Mouse (Mus musculus) cortical plate, adult 2 months (tissue): Measurements from ENCODE around the gene Ogfod2.

Experiments used
- CTCF ChIP-seq: fragments of 200-500 bp; IDR thresholded peaks from 2 replicates; pipeline ENCODE4 v1.5.1; 2011; ENCODE audit warnings: mild to moderate bottlenecking, control low read depth, low read length; ENCODE audit not compliant: insufficient read depth; ENCODE audit errors: extremely low read depth
- POLR2A ChIP-seq: fragments of 200-500 bp; IDR thresholded peaks from 2 replicates; pipeline ENCODE4 v1.6.1; 2011; ENCODE audit warnings: mild to moderate bottlenecking, low read length, control low read depth; ENCODE audit not compliant: insufficient read depth; ENCODE audit errors: extremely low read depth

- TF ChIP-seq POLR2A (no peak), CTCF (no peak)
Measured at GRCm38 (mm10) chr5:124078794-124079416, 33.2 kb upstream of the Ogfod2 start.
